Mouse (Mus musculus) spleen, adult 2 months (tissue): ENCODE results near the gene Egfr.

Experiments
- CTCF ChIP-seq: fragments of 200-500 bp; IDR thresholded peaks from 2 replicates; pipeline ENCODE4 v1.5.1; 2011; ENCODE audit warnings: mild to moderate bottlenecking, inconsistent platforms; ENCODE audit not compliant: insufficient read depth, insufficient read length, insufficient replicate concordance; ENCODE audit errors: extremely low read depth
- POLR2A ChIP-seq: fragments of 200-500 bp; IDR thresholded peaks from 2 replicates; pipeline ENCODE4 v1.6.1; 2011; ENCODE audit warnings: low read depth, low read length, inconsistent platforms

- no peak for TF ChIP-seq POLR2A
- no peak for TF ChIP-seq CTCF
Measured at GRCm38 (mm10) chr11:16770966-16771365, 19.0 kb downstream of the Egfr start.
